Mouse (Mus musculus) kidney, adult 2 months (tissue): ENCODE results near the gene Lrriq4. TPM values are rescaled to one million over a fixed set of nuclear protein-coding genes. Genes with fewer than 3 reads are reported as not detected.
"Not testable (repeated sequence)": the region's sequence is repeated elsewhere in the genome, so short reads cannot be mapped to it uniquely, and the experiment has no call there.

ENCODE experiments used
- DNase-seq: peaks from one replicate; pipeline ENCODE4 v3.0.0; 2021
- H3K27ac ChIP-seq: fragments of 200-500 bp; 2 replicates; pipeline ENCODE4 v1.5.1; 2012; ENCODE audit warnings: low read depth, low read length, control low read depth, inconsistent platforms; ENCODE audit not compliant: insufficient read depth
- H3K27me3 ChIP-seq: fragments of 200-500 bp; replicated peaks from 2 replicates; pipeline ENCODE4 v1.6.1; 2012; ENCODE audit warnings: mild to moderate bottlenecking, moderate library complexity, low read length, inconsistent platforms; ENCODE audit not compliant: control insufficient read depth, insufficient read depth
- H3K36me3 ChIP-seq: fragments of 200-500 bp; 2 replicates; pipeline ENCODE4 v1.6.1; 2012; ENCODE audit warnings: mild to moderate bottlenecking, moderate library complexity, low read length, inconsistent platforms; ENCODE audit not compliant: control insufficient read depth, insufficient read depth
- H3K4me1 ChIP-seq: fragments of 200-500 bp; 2 replicates; pipeline ENCODE4 v1.6.1; 2011; ENCODE audit warnings: low read length; ENCODE audit not compliant: control insufficient read depth, insufficient read depth
- H3K4me3 ChIP-seq: fragments of 200-500 bp; 2 replicates; pipeline ENCODE4 v1.5.1; 2011; ENCODE audit warnings: mild to moderate bottlenecking, low read depth, low read length, control low read depth; ENCODE audit not compliant: insufficient read depth
- CTCF ChIP-seq: fragments of 200-500 bp; conservative IDR thresholded peaks from 2 replicates; pipeline ENCODE4 v1.5.1; 2011; ENCODE audit warnings: low read depth, mild to moderate bottlenecking, control low read depth, low read length, moderate library complexity, mixed read lengths; ENCODE audit not compliant: insufficient read depth, insufficient read length
- POLR2A ChIP-seq: fragments of 200-500 bp; IDR thresholded peaks from one replicate; pipeline ENCODE4 v1.6.1; 2011; ENCODE audit warnings: low read depth, low read length, control low read depth
- WGBS: fragments of 180-500 bp; shearing (Covaris S2); methylation state at CpG from one replicate; pipeline ENCODE4 v1.1.7; 2018; 5-methylcytosine and 5-hydroxymethylcytosine counted together
- polyA plus RNA-seq: library from polyadenylated mRNA; depleted of rRNA; stranded (reverse); fragments of >200 nt; gene quantifications from 2 replicates; pipeline ENCODE4 v1.2.3, GENCODE M21; 2012

Lrriq4 gene
- polyA plus RNA-seq, 1 experiment: 0.16 TPM

GRCm38 (mm10) chr3:30658486-30658885 is 14.2 kb downstream of the Lrriq4 start:
- Histone ChIP-seq H3K36me3 (no peaks in the 10 kb centered on the region), H3K4me3 (no peak overlapping the region), H3K27me3 (no peaks in the 10 kb centered on the region), H3K4me1 (no peaks in the 10 kb centered on the region), H3K27ac (no peak overlapping the region)
- no peak for DNase-seq
- 80% methylated on average over 9 of the region's 9 CpGs for WGBS
- TF ChIP-seq CTCF: no peak
- TF ChIP-seq POLR2A: no peak

DNA sequence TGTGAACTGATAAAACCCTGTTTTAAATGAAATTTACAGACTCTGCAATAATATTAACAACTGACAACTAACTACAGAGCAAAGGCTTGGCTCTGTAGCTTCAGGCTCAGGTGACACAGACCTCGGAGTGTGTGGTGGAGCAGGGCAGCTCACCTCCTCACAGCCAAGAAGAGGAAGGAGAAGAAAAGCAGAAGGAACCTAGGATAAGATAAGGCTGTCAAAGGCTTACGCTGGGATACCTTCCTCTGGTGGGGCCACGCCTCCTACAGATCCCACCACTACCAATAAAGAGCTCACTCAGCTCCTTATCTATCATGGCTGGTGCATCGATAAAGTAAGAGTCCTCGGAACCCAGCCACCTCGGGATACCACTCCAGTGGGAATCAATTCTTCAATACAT is 38.9 kb downstream of the Lrriq4 start:
- H3K4me1 ChIP-seq: no peaks in the 10 kb centered on the region
- no peak for TF ChIP-seq POLR2A
- no peak for TF ChIP-seq CTCF
- H3K4me3 ChIP-seq: no peak overlapping the region
- 89% methylated on average over 6 of the region's 6 CpGs for WGBS
- H3K27me3 ChIP-seq: no peaks in the 10 kb centered on the region
- DNase-seq: no peak
- no peaks in the 10 kb centered on the region for H3K36me3 ChIP-seq
- no peak overlapping the region for H3K27ac ChIP-seq

- DNase-seq: no peak
- TF ChIP-seq CTCF: no peak
- no peak for TF ChIP-seq POLR2A
- 75% methylated on average over 3 of the region's 3 CpGs for WGBS
- H3K4me1 ChIP-seq: no peaks in the 10 kb centered on the region
- H3K36me3 ChIP-seq: no peaks in the 10 kb centered on the region
- H3K27ac ChIP-seq: no peak overlapping the region
- H3K27me3 ChIP-seq: no peaks in the 10 kb centered on the region
- H3K4me3 ChIP-seq: no peak overlapping the region
These were observed 42.9 kb downstream of the Lrriq4 start for GRCm38 (mm10) chr3:30687216-30687615.

- Histone ChIP-seq H3K4me1 (no peaks in the 10 kb centered on the region), H3K27me3 (no peaks in the 10 kb centered on the region), H3K4me3 (no peak overlapping the region), H3K36me3 (no peaks in the 10 kb centered on the region), H3K27ac (no peak overlapping the region)
- DNase-seq: no peak
- TF ChIP-seq POLR2A (no peak), CTCF (no peak)
- WGBS: 64% methylated on average over 7 of the region's 7 CpGs
These were observed 46.7 kb downstream of the Lrriq4 start for GRCm38 (mm10) chr3:30690976-30691375.

DNA sequence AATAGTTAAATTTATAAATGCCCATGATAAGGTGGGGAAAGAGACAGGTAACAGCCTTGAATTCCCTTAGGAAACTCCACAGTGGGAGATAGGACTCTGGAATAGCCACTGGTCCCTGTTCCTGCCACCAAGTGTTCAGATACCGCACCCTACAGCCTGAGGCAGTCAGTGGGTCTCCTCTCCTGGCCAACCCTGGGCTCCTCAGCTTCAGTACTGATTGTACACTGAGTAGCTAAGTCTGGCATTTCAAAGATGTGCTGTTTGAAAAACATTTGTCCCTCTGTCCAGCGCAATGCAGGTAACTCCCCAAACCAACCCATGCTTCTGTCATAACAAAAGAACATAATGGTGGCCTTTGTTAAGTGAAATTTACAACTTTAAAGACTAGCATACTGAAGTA is 51.4 kb downstream of the Lrriq4 start:
- H3K36me3 ChIP-seq: no peaks in the 10 kb centered on the region
- WGBS: 89% methylated on average over 2 of the region's 2 CpGs
- no peaks in the 10 kb centered on the region for H3K27me3 ChIP-seq
- H3K4me1 ChIP-seq: peaks cover 3% of the 10 kb centered on the region; the same call in 1 of the 2 replicates
- no peak for DNase-seq
- no peak overlapping the region for H3K4me3 ChIP-seq
- TF ChIP-seq POLR2A (no peak), CTCF (no peak)
- H3K27ac ChIP-seq: peak overlapping the region; percentile 77; the same call in 1 of the 2 replicates

DNA sequence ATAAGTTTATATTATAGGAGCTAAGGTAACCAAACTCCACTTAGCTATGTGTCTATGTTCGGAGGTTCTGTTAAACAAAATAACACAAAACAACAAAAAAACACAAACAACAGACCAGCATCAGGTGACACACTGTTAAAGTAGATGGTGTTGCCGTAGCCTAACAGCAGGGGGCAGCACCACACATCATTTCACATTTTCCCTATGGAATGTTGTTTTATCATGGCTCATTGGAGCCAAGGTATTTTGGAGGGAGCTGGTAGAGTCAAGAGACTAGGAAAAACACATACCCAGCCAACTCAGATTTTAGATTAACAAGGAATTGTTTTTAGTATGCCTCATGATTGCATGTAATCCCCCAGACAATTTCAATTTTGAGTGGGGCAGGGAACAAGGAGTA is 52.0 kb downstream of the Lrriq4 start:
- 2% methylated on average over 2 of the region's 2 CpGs for WGBS
- Histone ChIP-seq H3K36me3 (no peaks in the 10 kb centered on the region), H3K4me3 (no peak overlapping the region), H3K27me3 (no peaks in the 10 kb centered on the region), H3K27ac (peak overlapping the region; percentile 99), H3K4me1 (peaks cover 3% of the 10 kb centered on the region; the same call in 1 of the 2 replicates)
- peak; percentile 89 for DNase-seq
- TF ChIP-seq POLR2A (no peak), CTCF (peak; percentile 85)

GRCm38 (mm10) chr3:30697891-30698290 is 53.6 kb downstream of the Lrriq4 start:
- Histone ChIP-seq H3K27me3 (no peaks in the 10 kb centered on the region), H3K4me1 (peaks cover 3% of the 10 kb centered on the region; the same call in 1 of the 2 replicates), H3K4me3 (no peak overlapping the region), H3K27ac (peak overlapping the region; percentile 88), H3K36me3 (no peaks in the 10 kb centered on the region)
- TF ChIP-seq CTCF: no peak
- no peak for TF ChIP-seq POLR2A
- DNase-seq: no peak
- WGBS: 33% methylated on average over 4 of the region's 4 CpGs

DNA sequence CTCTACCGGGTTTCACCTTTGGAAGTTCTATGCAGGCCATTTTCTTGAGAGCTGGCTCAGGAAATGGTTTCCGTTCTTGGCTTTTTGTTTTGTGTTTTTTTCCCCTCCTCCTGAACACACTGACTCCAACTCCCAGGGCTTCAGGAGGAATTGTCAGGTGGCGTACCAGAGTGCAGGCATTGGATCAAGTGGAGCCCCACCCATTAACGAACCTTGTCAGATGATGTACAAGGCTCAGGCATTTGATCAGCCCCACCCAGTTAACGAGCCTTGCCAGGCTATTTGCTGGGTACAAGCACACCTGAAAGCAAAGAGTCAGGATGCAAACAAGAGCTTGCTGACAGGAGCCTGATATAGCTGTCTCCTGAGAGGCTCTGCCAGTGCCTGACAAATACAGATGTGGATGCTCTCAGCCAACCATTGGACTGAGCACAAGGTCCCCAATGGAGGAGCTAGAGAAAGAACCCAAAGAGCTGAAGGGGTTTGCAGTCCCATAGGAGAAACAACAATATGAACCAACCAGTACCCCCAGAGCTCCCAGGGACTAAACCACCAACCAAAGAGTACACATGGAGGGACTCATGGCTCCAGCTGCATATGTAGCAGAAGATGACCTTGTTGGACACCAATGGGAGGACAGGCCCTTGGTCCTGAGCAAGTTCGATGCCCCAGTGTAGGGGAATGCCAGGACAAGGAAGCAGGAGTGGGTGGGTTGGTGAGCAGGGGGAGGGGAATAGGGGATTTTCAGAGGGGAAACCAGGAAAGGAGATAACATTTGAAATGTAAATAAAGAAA is 55.6 kb downstream of the Lrriq4 start, which contains the start of gene Lrrc31:
Gene Lrrc31, minus strand, starts transcription at position 133 of the 795 bp plus-strand sequence.
- 73% methylated on average over 6 of the region's 6 CpGs for WGBS
- Histone ChIP-seq H3K4me3 (peak within 1 kb of the TSS; percentile 29), H3K27ac (peak within 1 kb of the TSS; percentile 58)
- not testable (repeated sequence) for H3K36me3 ChIP-seq, H3K27me3 ChIP-seq, H3K4me1 ChIP-seq
- DNase-seq: peak; percentile 25
